Mouse (Mus musculus) heart, adult 9 months (tissue): ENCODE data around the gene Soat1.

Experiments used
- DNase-seq, 2 experiments: peaks; one replicate each; pipeline ENCODE4 v3.0.0; 2022; ENCODE audit warnings: low spot score in 2 of 2

The Soat1 gene

GRCm38 (mm10) chr1:156464963-156465362 is 9.2 kb downstream of the Soat1 start:
- DNase-seq = no peak

GRCm38 (mm10) chr1:156463981-156464853 is 9.9 kb downstream of the Soat1 start:
- DNase-seq = peak; percentile 18 to 43

- DNase-seq = no peak
Measured at GRCm38 (mm10) chr1:156462273-156462991, 11.7 kb downstream of the Soat1 start.

GRCm38 (mm10) chr1:156461036-156461435 is 13.1 kb downstream of the Soat1 start:
- DNase-seq = no peak

- no peak for DNase-seq
Measured at GRCm38 (mm10) chr1:156460216-156460615, 13.9 kb downstream of the Soat1 start.

- peak in 1 of 2 experiments; percentile 26 for DNase-seq
Measured at GRCm38 (mm10) chr1:156459690-156460089, 14.4 kb downstream of the Soat1 start.

GRCm38 (mm10) chr1:156458391-156459060 is 15.6 kb downstream of the Soat1 start:
- no peak for DNase-seq

GRCm38 (mm10) chr1:156455005-156455758 is 18.9 kb downstream of the Soat1 start:
- DNase-seq = no peak

- DNase-seq = no peak
Measured at GRCm38 (mm10) chr1:156454384-156454783, 19.7 kb downstream of the Soat1 start.

- DNase-seq = no peak
Measured at GRCm38 (mm10) chr1:156453876-156454275, 20.3 kb downstream of the Soat1 start.

GRCm38 (mm10) chr1:156450478-156450877 is 23.7 kb downstream of the Soat1 start:
- no peak for DNase-seq

- DNase-seq = no peak
Measured at GRCm38 (mm10) chr1:156449691-156450090, 24.4 kb downstream of the Soat1 start.

GRCm38 (mm10) chr1:156449089-156449488 is 25.0 kb downstream of the Soat1 start:
- no peak for DNase-seq

GRCm38 (mm10) chr1:156445049-156445448 is 29.1 kb downstream of the Soat1 start:
- no peak for DNase-seq

GRCm38 (mm10) chr1:156442776-156443175 is 31.4 kb downstream of the Soat1 start:
- DNase-seq = no peak

- DNase-seq = no peak
Measured at GRCm38 (mm10) chr1:156442266-156442665, 31.9 kb downstream of the Soat1 start.

- DNase-seq = no peak
Measured at GRCm38 (mm10) chr1:156437726-156438125, 36.4 kb downstream of the Soat1 start.

GRCm38 (mm10) chr1:156437016-156437708 is 37.0 kb downstream of the Soat1 start:
- peak in 1 of 2 experiments; percentile 24 for DNase-seq

GRCm38 (mm10) chr1:156433497-156433896 is 40.6 kb downstream of the Soat1 start:
- DNase-seq = no peak

GRCm38 (mm10) chr1:156432498-156432897 is 41.6 kb downstream of the Soat1 start:
- no peak for DNase-seq

- DNase-seq = no peak
Measured at GRCm38 (mm10) chr1:156428434-156428833, 45.7 kb downstream of the Soat1 start.
